ENCODE assay signal across 8 mouse cellular contexts in genomic region chr9:121298411-121299091, GRCm38 (mm10). TPM values are rescaled to one million over a fixed set of nuclear protein-coding genes. Genes with fewer than 3 reads are reported as not detected.
DNase-seq lines count a peak whose midpoint lies in the region; ATAC-seq and TF ChIP-seq lines count a peak whose summit lies in the region.

No protein-coding gene starts in this region.

- H3K36me3 ChIP-seq in ES-E14 (ENCODE audit: control insufficient read depth, insufficient read depth, low read length, poor library complexity, severe bottlenecking): no peaks in the 10 kb centered on the region; the same call in 1 of the 2 replicates
- no peaks in the 10 kb centered on the region for H3K36me3 ChIP-seq in neural tube, embryonic 13.5 days

- DNase-seq in 3T3-L1 (ENCODE audit: low read depth, low spot score) (peak; percentile 62), ES-E14 (ENCODE audit: low read depth, low spot score) (no peak)
- peak; percentile 57 for DNase-seq in gastrocnemius, postnatal 10 days
- DNase-seq in lung, adult 2 months: no peak
- no peak for DNase-seq in ovary, postnatal 36 days (ENCODE audit: low spot score)
- no peak for DNase-seq in cerebellum, adult 9-11 months

- WGBS in lung, adult 2 months: 6% methylated on average over 15 of the region's 15 CpGs
- 21% methylated on average over 15 of the region's 15 CpGs for WGBS in neural tube, embryonic 13.5 days

- H3K4me3 ChIP-seq in ES-E14 (ENCODE audit: insufficient read depth in 1 of 2, low read depth in 1 of 2, low read length in 2 of 2, poor library complexity in 1 of 2, severe bottlenecking in 1 of 2): peak overlapping the region; percentile 87 to 90
- H3K4me3 ChIP-seq in lung, adult 2 months (replicated peaks; ENCODE audit: extremely low read depth, low read depth, low read length): peak overlapping the region; percentile 79
- H3K4me3 ChIP-seq in neural tube, embryonic 13.5 days: peak overlapping the region; percentile 78

- peak; percentile 45 for ATAC-seq in inflammation-experienced regulatory T-cells, adult 6 months
- ATAC-seq in neural tube, embryonic 13.5 days (ENCODE audit: low read depth): no peak

- H3K27me3 ChIP-seq in neural tube, embryonic 13.5 days: no peaks in the 10 kb centered on the region

- H3K27ac ChIP-seq in ES-E14 (ENCODE audit: insufficient read depth, low read depth, low read length, poor library complexity, severe bottlenecking): no peak overlapping the region
- peak overlapping the region; percentile 82 for H3K27ac ChIP-seq in neural tube, embryonic 13.5 days (replicated peaks)

- H3K4me1 ChIP-seq in ES-E14 (ENCODE audit: control insufficient read depth in 2 of 2, insufficient read depth in 2 of 2, low read length in 2 of 2, poor library complexity in 1 of 2): peaks cover 5 to 28% of the 10 kb centered on the region in 2 experiments; a peak in 3 of 4 replicates
- H3K4me1 ChIP-seq in lung, adult 2 months (ENCODE audit: control insufficient read depth, insufficient read depth, low read length): peaks cover 27% of the 10 kb centered on the region
- H3K4me1 ChIP-seq in neural tube, embryonic 13.5 days (replicated peaks): peaks cover 53% of the 10 kb centered on the region

- no peak for TF ChIP-seq CTCF in lung, adult 2 months (IDR thresholded peaks at IDR 0.05; ENCODE audit: insufficient read depth, low read length)

- no peaks in the 10 kb centered on the region for H3K9me3 ChIP-seq in ES-E14 (ENCODE audit: control insufficient read depth, insufficient read depth, low read depth, low read length)
- no peaks in the 10 kb centered on the region for H3K9me3 ChIP-seq in neural tube, embryonic 13.5 days

- peak overlapping the region; percentile 90 for H3K4me2 ChIP-seq in neural tube, embryonic 13.5 days

- peak overlapping the region; percentile 34; the same call in 1 of the 2 replicates for H3K9ac ChIP-seq in ES-E14 (ENCODE audit: insufficient read depth, low read depth, low read length, poor library complexity, severe bottlenecking)
- H3K9ac ChIP-seq in neural tube, embryonic 13.5 days: peak overlapping the region; percentile 95

- no peak for TF ChIP-seq POLR2A in lung, adult 2 months (IDR thresholded peaks at IDR 0.05; ENCODE audit: borderline replicate concordance, extremely low read depth, low read depth, low read length)

- in situ Hi-C loops in ES-E14 (cut with MboI; ENCODE audit: low sequenced_read_pairs in 2 of 2, unreplicated experiment in 2 of 2): no loop called here

TF ChIP-seq in ES-E14, 5 proteins besides CTCF, POLR2A, EP300 and RAD21:
- TF ChIP-seq MAFK (IDR thresholded peaks at IDR 0.05; ENCODE audit: insufficient read depth, low read depth, low read length): no peak
- no peak for TF ChIP-seq ZC3H11A (IDR thresholded peaks at IDR 0.05; ENCODE audit: borderline replicate concordance, low read depth, low read length)
- TF ChIP-seq HCFC1 (IDR thresholded peaks at IDR 0.05; ENCODE audit: borderline replicate concordance, insufficient read depth, low read length): no peak

RNA-seq across cellular contexts. Expression of gene Trak1, which starts 1.2 kb away (rescaled TPM):
- total RNA-seq in ES-E14 (2012; rRNA removed): 18.9 and 42.6 TPM in 2 replicates
- 100 to 1,000 TPM; 203 to 207 TPM for total RNA-seq in gastrocnemius, postnatal 10 days (2021)
- 10 to 100 TPM in 2 of 3 experiments, 1 to 10 TPM in 1; 7.5 to 12.9 (median 11.8) TPM for polyA plus RNA-seq in inflammation-experienced regulatory T-cells, adult 6 months (2017; shearing (Covaris generic))
- 73.9 and 88.5 TPM in 2 replicates for polyA plus RNA-seq in lung, adult 2 months (2012; rRNA removed)
- polyA plus RNA-seq in neural tube, embryonic 13.5 days (2015; fragmentation: Nextera tagmentation; extraction: Ambion mirVana): 43.4 and 44.3 TPM in 2 replicates

RNA-seq across cellular contexts. Expression of gene Ulk4, which starts 21.6 kb away (rescaled TPM):
- total RNA-seq in ES-E14 (2012; rRNA removed): 25.7 and 31.5 TPM in 2 replicates
- total RNA-seq in gastrocnemius, postnatal 10 days (2021): under 1 TPM; 0.80 to 0.97 TPM
- polyA plus RNA-seq in inflammation-experienced regulatory T-cells, adult 6 months (2017; shearing (Covaris generic)): 1 to 10 TPM in 2 of 3 experiments, not detected in 1; 1.6 to 3.8 TPM
- polyA plus RNA-seq in lung, adult 2 months (2012; rRNA removed): 10.6 and 14.9 TPM in 2 replicates
- polyA plus RNA-seq in neural tube, embryonic 13.5 days (2015; fragmentation: Nextera tagmentation; extraction: Ambion mirVana): 115 and 160 TPM in 2 replicates

Comparison
In these comparisons a context has a peak if more than half of its experiments do, and no peak if none do; other contexts are left out.
1. DNase-seq: peak in 3T3-L1 (single experiment) and gastrocnemius, postnatal 10 days (single experiment); none in ES-E14 (single experiment), lung, adult 2 months (single experiment), ovary, postnatal 36 days (single experiment) and cerebellum, adult 9-11 months (single experiment).
2. Peak in every context shown above with its lines, with median percentiles within 50 percentile points of each other: H3K4me3 ChIP-seq.